Comparison of ENCODE assay signal across 8 mouse cellular contexts in genomic region chr13:104176874-104177273, GRCm38 (mm10). TPM values are rescaled to one million over a fixed set of nuclear protein-coding genes. Genes with fewer than 3 reads are reported as not detected.
DNase-seq lines count a peak whose midpoint lies in the region; ATAC-seq and TF ChIP-seq lines count a peak whose summit lies in the region.

No protein-coding gene starts in this region.

- no peaks in the 10 kb centered on the region for H3K9me3 ChIP-seq in heart, embryonic 10.5 days
- no peaks in the 10 kb centered on the region for H3K9me3 ChIP-seq in E14TG2a.4 (ENCODE audit: low read length)
- H3K9me3 ChIP-seq in hindbrain, embryonic 10.5 days: no peaks in the 10 kb centered on the region
- no peaks in the 10 kb centered on the region for H3K9me3 ChIP-seq in liver, postnatal 0 days (ENCODE audit: low read length)

- 72% methylated on average over 3 of the region's 3 CpGs for WGBS in heart, embryonic 10.5 days
- WGBS in hindbrain, embryonic 10.5 days: 87% methylated on average over 3 of the region's 3 CpGs
- WGBS in liver, postnatal 0 days (ENCODE audit: insufficient replicate concordance): 44% methylated on average over 3 of the region's 3 CpGs

- H3K4me3 ChIP-seq in heart, embryonic 10.5 days: peak overlapping the region; percentile 78
- peak overlapping the region; percentile 93 for H3K4me3 ChIP-seq in E14TG2a.4 (replicated peaks; ENCODE audit: low read length)
- peak overlapping the region; percentile 90 for H3K4me3 ChIP-seq in hindbrain, embryonic 10.5 days
- peak overlapping the region; percentile 78 for H3K4me3 ChIP-seq in liver, postnatal 0 days (ENCODE audit: low read depth, low read length)

- TF ChIP-seq EP300 in liver, postnatal 0 days (IDR thresholded peaks at IDR 0.05; ENCODE audit: low read depth): no peak

- no peaks in the 10 kb centered on the region for H3K27me3 ChIP-seq in heart, embryonic 10.5 days (ENCODE audit: insufficient read depth, poor library complexity, severe bottlenecking)
- no peaks in the 10 kb centered on the region for H3K27me3 ChIP-seq in E14TG2a.4 (ENCODE audit: insufficient read depth, low read length)
- H3K27me3 ChIP-seq in hindbrain, embryonic 10.5 days (ENCODE audit: insufficient read depth, poor library complexity, severe bottlenecking): no peaks in the 10 kb centered on the region
- no peaks in the 10 kb centered on the region for H3K27me3 ChIP-seq in liver, postnatal 0 days (ENCODE audit: insufficient read depth, low read length)

- peak overlapping the region; percentile 77 for H3K4me2 ChIP-seq in liver, postnatal 0 days (ENCODE audit: low read depth, low read length)

- H3K4me1 ChIP-seq in heart, embryonic 10.5 days: peaks cover 14% of the 10 kb centered on the region
- H3K4me1 ChIP-seq in E14TG2a.4 (replicated peaks; ENCODE audit: low read depth, low read length): peaks cover 48% of the 10 kb centered on the region
- H3K4me1 ChIP-seq in hindbrain, embryonic 10.5 days (replicated peaks): peaks cover 20% of the 10 kb centered on the region
- H3K4me1 ChIP-seq in liver, postnatal 0 days (ENCODE audit: insufficient read depth): peaks cover 14% of the 10 kb centered on the region

- no peak for ATAC-seq in liver, postnatal 0 days

- DNase-seq in heart, embryonic 10.5 days (ENCODE audit: low spot score): no peak
- DNase-seq in heart, adult 8-10 months (ENCODE audit: low spot score): no peak
- DNase-seq in hindbrain, embryonic 10.5 days (ENCODE audit: low spot score): no peak
- no peak for DNase-seq in liver, postnatal 0 days
- no peak for DNase-seq in thymus, postnatal 25 days
- no peak for DNase-seq in adipocyte (ENCODE audit: low spot score)
- no peak for DNase-seq in gastrocnemius, adult 18-20 months (ENCODE audit: low spot score)

- H3K36me3 ChIP-seq in heart, embryonic 10.5 days: peaks cover 11% of the 10 kb centered on the region; the same call in 1 of the 2 replicates
- H3K36me3 ChIP-seq in E14TG2a.4 (ENCODE audit: insufficient read depth, low read length): peaks cover 38% of the 10 kb centered on the region
- H3K36me3 ChIP-seq in hindbrain, embryonic 10.5 days: peaks cover 23% of the 10 kb centered on the region
- H3K36me3 ChIP-seq in liver, postnatal 0 days (replicated peaks; ENCODE audit: insufficient read depth, low read length): peaks cover 7% of the 10 kb centered on the region

- no peak for TF ChIP-seq CTCF in E14TG2a.4 (conservative IDR thresholded peaks at IDR 0.05; ENCODE audit: low read length)
- TF ChIP-seq CTCF in liver, postnatal 0 days (IDR thresholded peaks at IDR 0.05; ENCODE audit: low read depth): no peak

- H3K27ac ChIP-seq in heart, embryonic 10.5 days: no peak overlapping the region
- no peak overlapping the region for H3K27ac ChIP-seq in hindbrain, embryonic 10.5 days
- no peak overlapping the region for H3K27ac ChIP-seq in liver, postnatal 0 days (ENCODE audit: low read depth)

- H3K9ac ChIP-seq in liver, postnatal 0 days (replicated peaks): peak overlapping the region; percentile 46; the same call in 1 of the 2 replicates

RNA-seq across cellular contexts. Expression of gene Trappc13, which starts 1.4 kb away (rescaled TPM):
- polyA plus RNA-seq in heart, embryonic 10.5 days (2016; fragmentation: Nextera tagmentation; extraction: Ambion mirVana): 60.6 and 64.6 TPM in 2 replicates
- total RNA-seq in heart, adult 8-10 months (2022): 10 to 100 TPM; 31.9 to 35.7 (median 33.3) TPM
- polyA plus RNA-seq in hindbrain, embryonic 10.5 days (2016; fragmentation: Nextera tagmentation; extraction: Ambion mirVana): 71.7 and 84.6 TPM in 2 replicates
- 19.8 and 21.5 TPM in 2 replicates for polyA plus RNA-seq in liver, postnatal 0 days (2015; fragmentation: Nextera tagmentation; extraction: Ambion mirVana)
- 10 to 100 TPM; 29.0 to 29.8 TPM for total RNA-seq in gastrocnemius, adult 18-20 months (2021)

RNA-seq across cellular contexts. Expression of gene Trim23, which starts 1.7 kb away (rescaled TPM):
- 14.9 and 16.5 TPM in 2 replicates for polyA plus RNA-seq in heart, embryonic 10.5 days (2016; fragmentation: Nextera tagmentation; extraction: Ambion mirVana)
- total RNA-seq in heart, adult 8-10 months (2022): 10 to 100 TPM; 20.9 to 23.7 (median 22.7) TPM
- polyA plus RNA-seq in hindbrain, embryonic 10.5 days (2016; fragmentation: Nextera tagmentation; extraction: Ambion mirVana): 17.8 and 18.0 TPM in 2 replicates
- polyA plus RNA-seq in liver, postnatal 0 days (2015; fragmentation: Nextera tagmentation; extraction: Ambion mirVana): 5.6 and 6.4 TPM in 2 replicates
- total RNA-seq in gastrocnemius, adult 18-20 months (2021): 10 to 100 TPM; 24.8 to 26.5 TPM

RNA-seq across cellular contexts. Expression of gene Cenpk, which starts 51.5 kb away (rescaled TPM):
- 52.7 and 67.9 TPM in 2 replicates for polyA plus RNA-seq in heart, embryonic 10.5 days (2016; fragmentation: Nextera tagmentation; extraction: Ambion mirVana)
- under 1 TPM in 1 of 4 experiments, not detected in 3; 0.35 TPM for total RNA-seq in heart, adult 8-10 months (2022)
- 55.5 and 86.6 TPM in 2 replicates for polyA plus RNA-seq in hindbrain, embryonic 10.5 days (2016; fragmentation: Nextera tagmentation; extraction: Ambion mirVana)
- polyA plus RNA-seq in liver, postnatal 0 days (2015; fragmentation: Nextera tagmentation; extraction: Ambion mirVana): 41.6 and 45.4 TPM in 2 replicates
- under 1 TPM; 0.25 to 0.50 TPM for total RNA-seq in gastrocnemius, adult 18-20 months (2021)

RNA-seq across cellular contexts. Expression of gene Ppwd1, which starts 51.8 kb away (rescaled TPM):
- polyA plus RNA-seq in heart, embryonic 10.5 days (2016; fragmentation: Nextera tagmentation; extraction: Ambion mirVana): 10.6 and 11.3 TPM in 2 replicates
- total RNA-seq in heart, adult 8-10 months (2022): 1 to 10 TPM; 5.8 to 6.3 (median 6.1) TPM
- polyA plus RNA-seq in hindbrain, embryonic 10.5 days (2016; fragmentation: Nextera tagmentation; extraction: Ambion mirVana): 12.5 and 17.4 TPM in 2 replicates
- 5.6 and 5.8 TPM in 2 replicates for polyA plus RNA-seq in liver, postnatal 0 days (2015; fragmentation: Nextera tagmentation; extraction: Ambion mirVana)
- 1 to 10 TPM; 7.8 to 7.9 TPM for total RNA-seq in gastrocnemius, adult 18-20 months (2021)
